Mouse (Mus musculus) ES-CJ7 (cell line): ENCODE measurements at regions not wholly inside any gene's neighbourhood (a gene's known extent, or its start where the extent isn't known, plus 50 kb on each side); places are given as distances from the start of the nearest gene placed in this dataset.

ENCODE experiments used
- DNase-seq: peaks from one replicate; pipeline ENCODE4 v3.0.0; 2011; ENCODE audit warnings: low read depth, low spot score

DNA sequence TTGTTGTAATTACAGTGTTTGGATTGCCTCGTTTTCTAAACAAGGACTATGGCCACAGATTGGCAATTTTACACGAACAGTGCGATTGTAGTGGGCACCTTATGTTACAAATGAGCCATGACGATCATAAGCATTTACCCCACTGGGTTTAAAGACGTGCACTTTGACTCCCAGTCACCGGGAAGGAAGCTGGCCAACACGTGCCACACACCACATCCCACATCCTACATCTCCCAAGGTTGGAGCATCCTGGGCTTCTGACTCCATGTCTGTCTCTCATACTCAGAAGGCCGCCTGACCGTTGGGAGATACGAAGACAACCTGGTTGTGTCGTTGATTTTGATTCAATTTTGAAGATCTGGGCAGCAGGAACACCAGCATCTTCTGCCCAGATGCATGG lies 159.8 kb upstream of the Tshz3 start:
- DNase-seq = no peak

DNA sequence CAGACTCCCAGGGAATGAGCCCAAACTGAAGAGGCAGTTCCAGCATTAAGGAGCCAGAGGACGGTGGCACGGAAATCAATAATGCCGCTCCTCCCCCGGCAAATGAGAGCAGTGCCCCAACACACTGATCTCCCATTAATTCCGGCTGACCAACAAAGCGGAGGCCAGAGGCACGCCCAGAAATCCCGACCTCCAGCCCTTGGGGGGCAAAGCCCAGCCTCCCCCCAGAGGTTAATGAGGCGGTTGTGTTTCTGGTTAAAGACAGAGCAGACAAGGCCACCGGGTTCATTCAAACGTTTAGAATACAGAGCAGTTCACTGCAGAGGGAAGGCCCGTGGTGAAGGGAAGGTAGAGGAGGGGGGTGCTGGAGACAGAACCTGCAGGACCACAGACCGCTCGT lies 149.9 kb upstream of the Tshz3 start:
- no peak for DNase-seq

DNA sequence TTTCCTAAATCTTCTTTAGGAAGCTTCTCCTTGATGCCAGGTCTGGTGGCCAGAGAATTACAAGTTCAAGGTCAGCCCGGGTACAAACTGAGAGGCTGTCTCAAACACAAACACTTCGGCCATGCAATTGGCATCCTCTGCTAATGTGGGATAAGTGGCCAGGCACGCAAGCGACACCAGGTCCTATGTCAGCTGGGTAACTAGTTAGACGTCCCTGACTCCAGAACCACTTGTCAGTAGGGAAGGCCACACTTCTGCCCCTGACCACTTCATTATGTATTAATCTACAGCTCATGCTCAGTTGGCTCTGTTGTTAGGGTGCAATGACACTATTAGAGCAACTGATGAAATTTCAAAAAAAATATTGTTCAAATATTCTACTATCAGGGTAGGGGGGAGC lies 149.5 kb upstream of the Tshz3 start:
- no peak for DNase-seq

DNA sequence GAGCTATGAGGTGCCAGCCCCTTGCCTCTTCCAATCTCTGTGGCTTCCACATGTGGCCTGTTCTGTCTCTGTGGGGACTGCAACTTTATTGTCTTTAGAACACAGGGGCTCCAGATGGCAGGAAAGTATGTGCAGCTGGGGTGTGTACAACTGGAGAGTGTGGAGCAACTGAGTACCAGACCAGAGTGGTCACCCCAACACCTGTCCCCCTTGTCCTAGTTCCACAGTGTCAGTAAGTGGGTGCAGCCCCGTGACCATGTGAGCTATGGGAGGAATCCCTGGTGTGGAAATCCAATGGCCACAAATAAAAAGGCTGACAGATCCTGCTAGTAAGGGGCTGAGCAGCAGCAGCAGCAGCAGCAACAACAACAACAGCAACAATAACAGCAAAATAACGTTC lies 126.9 kb upstream of the Tshz3 start:
- DNase-seq = no peak

DNA sequence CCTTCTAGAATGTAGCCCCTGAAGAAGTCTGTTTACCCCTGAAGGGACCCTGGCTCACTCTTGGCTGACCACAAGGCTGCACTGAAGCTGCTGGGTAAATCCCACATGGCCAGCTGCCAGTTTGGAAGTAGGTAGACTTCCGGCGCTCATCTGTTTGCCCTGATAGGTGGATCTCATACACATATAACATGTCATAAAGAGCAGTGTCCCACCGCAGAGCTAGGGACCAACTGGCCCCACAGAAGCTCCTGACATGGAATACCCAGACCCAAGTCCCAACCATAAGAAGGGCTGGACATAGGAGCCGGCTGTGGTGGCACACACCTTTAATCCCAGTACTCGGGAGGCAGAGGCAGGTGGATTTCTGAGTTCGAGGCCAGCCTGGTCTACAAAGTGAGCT lies 115.8 kb upstream of the Tshz3 start:
- no peak for DNase-seq

DNA sequence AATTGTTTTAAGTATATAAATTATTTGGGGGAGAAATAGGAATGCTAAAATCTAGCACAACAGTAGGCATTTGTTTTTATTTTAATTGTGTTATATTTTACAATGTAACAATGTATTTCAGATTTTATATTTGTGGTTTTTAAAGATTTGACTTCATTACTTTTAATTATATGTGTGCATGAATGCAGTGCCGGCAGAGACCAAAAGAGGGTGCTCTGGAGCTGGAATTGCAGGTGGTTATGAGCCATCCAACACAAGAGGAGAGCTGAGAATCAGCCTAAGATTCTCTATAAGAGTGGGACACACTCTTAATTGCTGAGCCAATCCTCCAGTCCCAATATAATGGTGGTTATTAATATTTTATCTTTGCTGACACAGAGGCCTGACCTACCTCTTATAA lies 112.9 kb upstream of the Tshz3 start:
- DNase-seq = peak; percentile 19

DNA sequence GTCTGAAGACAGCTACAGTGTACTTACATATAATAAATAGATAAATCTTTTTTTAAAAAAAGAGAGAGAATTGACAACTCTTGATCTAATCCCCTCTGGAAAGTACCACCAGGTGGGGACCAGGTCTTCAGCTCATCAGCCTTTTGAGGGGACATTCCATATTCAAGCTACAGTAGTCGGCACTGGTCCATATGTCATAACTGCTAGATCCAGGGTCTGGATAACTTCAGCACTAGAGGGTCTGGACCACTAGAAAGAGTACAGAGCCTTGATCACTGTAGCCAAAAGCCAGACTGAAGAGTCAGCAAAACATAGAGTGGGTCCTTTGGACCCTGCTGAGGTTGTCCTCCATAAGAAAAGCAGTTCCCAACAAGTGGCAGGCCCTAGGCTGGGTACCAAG lies 106.4 kb upstream of the Tshz3 start:
- DNase-seq = no peak

DNA sequence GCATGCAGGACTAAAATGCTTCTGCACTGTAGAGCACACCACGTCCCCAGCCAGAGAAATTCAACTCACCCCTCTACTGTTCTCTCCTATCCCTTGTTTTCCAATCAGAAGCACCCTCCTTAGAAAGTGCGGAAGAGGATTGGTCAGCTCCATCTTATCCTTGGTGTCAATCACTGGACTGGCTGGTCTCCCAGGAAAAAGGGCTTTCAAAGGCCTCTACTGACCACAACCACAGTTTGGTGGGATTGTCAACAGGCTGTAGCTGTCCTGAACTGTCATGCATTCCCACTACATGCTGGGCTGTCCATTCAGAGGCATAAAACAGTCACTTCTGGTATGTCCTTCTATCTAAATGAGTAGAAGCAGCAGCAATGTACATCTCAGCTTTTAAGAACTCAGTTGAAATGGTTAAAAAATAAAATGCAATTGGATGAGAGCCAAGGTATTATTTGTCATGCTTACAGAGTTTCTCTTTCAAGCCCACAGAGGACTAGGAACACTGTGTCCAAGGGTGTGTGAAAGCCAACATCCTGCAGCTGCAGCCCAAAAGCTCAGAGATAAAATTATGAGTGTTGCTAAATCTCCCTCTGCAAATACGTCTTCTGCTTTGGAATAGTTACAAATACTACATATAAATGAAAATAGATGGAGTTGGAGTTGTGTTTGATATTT lies 101.2 kb upstream of the Tshz3 start:
- DNase-seq = no peak

DNA sequence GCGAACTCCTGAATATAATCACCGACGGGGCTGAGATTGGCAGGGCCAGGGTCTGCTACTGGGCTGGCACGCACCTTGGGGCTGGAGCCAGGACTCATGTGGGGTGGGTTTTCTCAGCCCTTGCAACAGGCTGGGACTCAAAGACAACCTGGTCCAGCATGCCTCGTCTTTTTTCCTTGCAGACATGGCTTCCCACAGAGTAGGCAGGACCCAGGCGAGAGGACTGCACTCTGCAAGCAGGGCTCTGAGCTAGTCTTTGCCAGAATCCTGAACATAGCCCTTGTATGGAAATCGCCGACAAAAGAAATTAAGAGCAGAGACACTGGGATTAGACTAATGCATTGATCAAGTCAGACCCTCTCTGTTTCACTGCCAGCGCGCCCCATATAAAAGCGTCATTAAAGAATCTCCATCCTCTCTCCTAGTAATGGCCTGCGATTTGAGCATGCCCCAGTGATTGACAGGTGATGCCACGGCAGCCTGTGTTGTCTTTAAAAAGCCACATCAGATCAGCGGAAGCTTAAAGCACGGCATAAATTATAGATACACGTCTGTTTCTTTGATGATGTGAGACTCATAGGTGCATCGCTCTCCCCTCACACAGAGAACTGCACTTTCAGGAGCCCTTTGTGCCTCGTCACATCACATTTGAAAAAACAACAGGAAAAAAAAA lies 92.8 kb upstream of the Tshz3 start:
- DNase-seq = no peak

DNA sequence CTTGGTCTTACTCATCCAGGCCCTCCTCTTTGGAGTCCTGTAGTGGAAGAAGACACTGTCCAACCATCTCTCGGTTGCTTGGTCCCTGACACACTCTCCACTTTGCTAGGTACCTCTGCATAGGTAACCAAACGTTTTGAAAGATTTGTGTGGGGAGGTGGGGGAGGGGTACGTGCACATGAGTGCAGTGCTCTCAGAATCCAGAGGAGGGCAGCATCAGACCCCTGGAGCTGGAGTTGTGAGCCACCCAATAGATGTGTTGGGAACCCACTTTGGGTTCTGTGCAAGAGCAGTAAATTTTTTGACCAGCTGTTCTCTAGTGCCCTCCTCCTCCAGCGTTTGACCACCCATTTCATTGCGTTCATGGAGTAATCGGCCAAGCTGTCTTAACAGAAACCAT lies 77.7 kb upstream of the Tshz3 start:
- peak; percentile 54 for DNase-seq

DNA sequence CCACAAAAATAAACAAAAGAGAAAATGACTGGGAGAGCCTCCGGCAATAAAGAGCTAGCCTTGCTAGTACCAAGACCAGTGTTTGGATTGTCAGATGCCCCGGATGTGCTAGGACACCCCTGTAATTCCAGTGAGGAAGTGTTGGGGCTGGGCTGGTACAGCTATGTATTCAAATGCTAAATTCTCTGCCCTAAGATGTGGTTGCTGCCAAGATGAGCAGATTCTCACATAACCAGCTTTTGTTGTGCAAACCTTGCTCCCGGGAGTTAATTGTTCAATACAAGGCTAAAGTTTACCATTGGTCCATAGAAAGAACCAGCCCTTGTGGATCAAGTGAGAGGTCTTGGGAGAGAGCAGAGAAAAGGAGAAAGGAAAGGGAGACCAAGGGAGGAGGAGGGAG lies 53.7 kb upstream of the Tshz3 start:
- DNase-seq = peak; percentile 88
